Mouse (Mus musculus) cerebellum, postnatal 14 days (tissue): ENCODE results near the gene Clmp.

Experiments used
- DNase-seq, 2 experiments: peaks; one replicate each; pipeline ENCODE4 v3.0.0; 2021; ENCODE audit warnings: mixed read lengths in 2 of 2

Gene Clmp

GRCm38 (mm10) chr9:40685801-40686420, at the start of gene Clmp:
Clmp (plus strand) TSS chr9:40685962.
- peak; percentile 70 to 72 for DNase-seq

- DNase-seq, result peak; percentile 86
Observed at GRCm38 (mm10) chr9:40636054-40636453, 49.7 kb upstream of the Clmp start.

GRCm38 (mm10) chr9:40637705-40638393, 47.9 kb upstream of the Clmp start:
- DNase-seq, result peak; percentile 17 to 36

GRCm38 (mm10) chr9:40638394-40639049, 47.2 kb upstream of the Clmp start:
- DNase-seq, result peak; percentile 77 to 79

GRCm38 (mm10) chr9:40639536-40640187, 46.1 kb upstream of the Clmp start:
- DNase-seq, result peak; percentile 27 to 39

GRCm38 (mm10) chr9:40641318-40641717, 44.4 kb upstream of the Clmp start:
- no peak for DNase-seq

GRCm38 (mm10) chr9:40642470-40643220, 43.1 kb upstream of the Clmp start:
- no peak for DNase-seq

- DNase-seq, result no peak
Observed at GRCm38 (mm10) chr9:40649444-40649843, 36.3 kb upstream of the Clmp start.

- DNase-seq, result no peak
Observed at GRCm38 (mm10) chr9:40649983-40650382, 35.8 kb upstream of the Clmp start.

GRCm38 (mm10) chr9:40651239-40651859, 34.4 kb upstream of the Clmp start:
- DNase-seq, result no peak

- no peak for DNase-seq
Observed at GRCm38 (mm10) chr9:40652757-40653156, 33.0 kb upstream of the Clmp start.

- peak in 1 of 2 experiments; percentile 40 for DNase-seq
Observed at GRCm38 (mm10) chr9:40666190-40666803, 19.5 kb upstream of the Clmp start.

GRCm38 (mm10) chr9:40670313-40670712, 15.4 kb upstream of the Clmp start, which contains the start of gene Gm21915:
Gm21915 (plus strand) TSS chr9:40670613.
- no peak for DNase-seq

GRCm38 (mm10) chr9:40671323-40671930, 14.3 kb upstream of the Clmp start:
- no peak for DNase-seq

GRCm38 (mm10) chr9:40675203-40675958, 10.4 kb upstream of the Clmp start:
- no peak for DNase-seq

- no peak for DNase-seq
Observed at GRCm38 (mm10) chr9:40678653-40679052, 7.1 kb upstream of the Clmp start.

- peak in 1 of 2 experiments; percentile 61 for DNase-seq
Observed at GRCm38 (mm10) chr9:40686421-40686899, 698 bp downstream of the Clmp start.

GRCm38 (mm10) chr9:40687053-40687452, 1.3 kb downstream of the Clmp start:
- peak in 1 of 2 experiments; percentile 32 for DNase-seq

- no peak for DNase-seq
Observed at GRCm38 (mm10) chr9:40687553-40687952, 1.8 kb downstream of the Clmp start.

GRCm38 (mm10) chr9:40690511-40690910, 4.7 kb downstream of the Clmp start:
- no peak for DNase-seq
